Mouse (Mus musculus) heart, postnatal 0 days (tissue): ENCODE results near the gene Ociad1. TPM values are rescaled to one million over a fixed set of nuclear protein-coding genes. Genes with fewer than 3 reads are reported as not detected.

Source experiments
- ATAC-seq: fragments of 200-750 bp; cut with Nextera tagmentation; 2 replicates; pipeline ENCODE4 v1.8.0; 2017; ENCODE audit warnings: low read depth, moderate number of reproducible peaks, moderate library complexity; ENCODE audit not compliant: insufficient read depth
- DNase-seq: peaks from one replicate; pipeline ENCODE4 v3.0.0-alpha.2; 2016; ENCODE audit warnings: low spot score
- H3K27ac ChIP-seq: fragments of 300-500 bp; sonication (generic); 2 replicates; pipeline ENCODE4 v1.5.1; 2014; ENCODE audit warnings: low read depth, mild to moderate bottlenecking
- H3K27me3 ChIP-seq: fragments of 300-500 bp; sonication (generic); 2 replicates; pipeline ENCODE4 v1.6.1; 2014; ENCODE audit warnings: low read length, mixed read lengths; ENCODE audit not compliant: control insufficient read depth, insufficient read depth
- H3K36me3 ChIP-seq: fragments of 300-500 bp; sonication (generic); replicated peaks from 2 replicates; pipeline ENCODE4 v1.6.1; 2014; ENCODE audit warnings: low read length, mixed read lengths; ENCODE audit not compliant: control insufficient read depth, insufficient read depth
- H3K4me1 ChIP-seq: fragments of 300-500 bp; sonication (generic); 2 replicates; pipeline ENCODE4 v1.6.1; 2014; ENCODE audit warnings: antibody characterized with exemption; ENCODE audit not compliant: control insufficient read depth, insufficient read depth
- H3K4me2 ChIP-seq: fragments of 300-500 bp; sonication (generic); 2 replicates; pipeline ENCODE4 v1.6.1; 2014; ENCODE audit warnings: low read depth, mild to moderate bottlenecking, low read length, moderate library complexity
- H3K4me3 ChIP-seq: fragments of 300-500 bp; sonication (generic); 2 replicates; pipeline ENCODE4 v1.5.1; 2014; ENCODE audit warnings: low read depth, low read length
- H3K9ac ChIP-seq: fragments of 300-500 bp; sonication (generic); replicated peaks from 2 replicates; pipeline ENCODE4 v1.6.1; 2014; ENCODE audit warnings: low read depth, low read length, mixed read lengths
- H3K9me3 ChIP-seq: fragments of 300-500 bp; sonication (generic); replicated peaks from 2 replicates; pipeline ENCODE4 v1.6.1; 2016; ENCODE audit warnings: low read length; ENCODE audit not compliant: control insufficient read depth
- CTCF ChIP-seq: IDR thresholded peaks from 2 replicates; pipeline ENCODE4 v1.5.1; 2016; ENCODE audit warnings: antibody characterized with exemption, control low read depth, low read depth
- EP300 ChIP-seq: IDR thresholded peaks from 2 replicates; pipeline ENCODE4 v1.6.1; 2016; ENCODE audit warnings: antibody characterized with exemption, low read depth
- WGBS: fragments of 180-500 bp; shearing (Covaris S2); extraction: QIAGEN DNeasy Blood & Tissue Kit; methylation state at CpG from one replicate; pipeline ENCODE4 v1.1.7; 2014; 5-methylcytosine and 5-hydroxymethylcytosine counted together
- polyA plus RNA-seq: library from polyadenylated mRNA; unstranded; fragments of >200 nt; fragmentation: Nextera tagmentation; extraction: Ambion mirVana; gene quantifications from 2 replicates; pipeline ENCODE4 v1.2.1, GENCODE M21; 2015
- total RNA-seq: library from RNA; depleted of rRNA; stranded (reverse); fragments of >200 nt; gene quantifications from 2 replicates; pipeline ENCODE4 v1.2.3, GENCODE M21; 2014; ENCODE audit warnings: low replicate concordance

The Ociad1 gene
- total and polyA plus RNA-seq, 2 experiments from 2014 or later: 131 to 265 TPM

DNA sequence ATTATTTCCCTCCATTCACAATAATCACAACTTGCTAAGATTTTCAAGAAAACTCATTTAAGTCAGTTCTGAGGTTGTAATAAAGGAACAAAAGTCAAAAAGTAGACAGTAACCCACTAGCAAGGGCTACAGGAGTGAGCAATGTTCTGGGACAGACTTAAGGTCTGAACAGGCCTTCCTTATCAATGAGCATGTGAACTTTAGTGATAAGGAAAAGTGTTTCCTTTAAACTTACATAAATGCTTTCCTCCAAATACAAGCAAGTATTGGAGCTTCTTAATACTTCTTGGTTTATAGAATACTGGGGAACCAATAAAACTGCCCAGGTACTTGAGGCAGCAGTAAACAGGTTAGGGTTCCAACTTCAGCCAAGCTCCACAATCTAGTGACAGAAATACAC is 39.8 kb upstream of the Ociad1 start:
- no peak for ATAC-seq
- H3K36me3 ChIP-seq: no peaks in the 10 kb centered on the region; the same call in 1 of the 2 replicates

DNA sequence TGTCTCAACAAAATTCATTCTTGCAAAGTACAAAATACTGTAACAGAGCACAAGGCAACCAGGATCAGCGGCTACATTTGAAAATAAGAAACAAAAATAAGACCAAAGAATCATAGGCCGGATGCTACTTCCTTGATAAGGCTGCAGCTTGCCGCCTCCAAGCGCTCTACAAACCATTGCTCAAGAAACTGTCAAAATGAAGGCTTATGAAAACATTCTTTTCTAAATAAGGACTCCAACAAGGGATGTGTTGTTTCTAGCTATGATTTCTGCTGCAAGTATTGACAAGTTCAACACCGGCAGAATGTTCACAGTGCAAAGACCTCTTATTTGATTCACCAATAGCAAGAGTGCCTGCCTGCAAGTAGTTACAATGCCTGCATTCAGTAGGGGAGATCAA is 37.9 kb upstream of the Ociad1 start:
- Histone ChIP-seq H3K9ac (peak overlapping the region; percentile 93), H3K4me3 (peak overlapping the region; percentile 98), H3K9me3 (no peaks in the 10 kb centered on the region), H3K4me2 (peak overlapping the region; percentile 81), H3K4me1 (peaks cover 15% of the 10 kb centered on the region), H3K36me3 (no peaks in the 10 kb centered on the region; the same call in 1 of the 2 replicates), H3K27ac (peak overlapping the region; percentile 99), H3K27me3 (no peaks in the 10 kb centered on the region)
- TF ChIP-seq EP300 (no peak), CTCF (no peak)
- WGBS: 19% methylated on average over 5 of the region's 5 CpGs
- ATAC-seq (no peak), DNase-seq (no peak)

More for the DNA sequence above, 39.8 kb upstream of the Ociad1 start:
- Histone ChIP-seq H3K4me2 (0 out of 2 replicates have a peak overlapping the region, but pooled peaks have one; percentile 6), H3K9me3 (no peaks in the 10 kb centered on the region), H3K9ac (no peak overlapping the region), H3K4me3 (no peak overlapping the region), H3K27me3 (no peaks in the 10 kb centered on the region), H3K4me1 (peaks cover 15% of the 10 kb centered on the region), H3K27ac (peak overlapping the region; percentile 40; the same call in 1 of the 2 replicates)
- no peak for TF ChIP-seq EP300
- TF ChIP-seq CTCF: no peak
- DNase-seq: no peak

DNA sequence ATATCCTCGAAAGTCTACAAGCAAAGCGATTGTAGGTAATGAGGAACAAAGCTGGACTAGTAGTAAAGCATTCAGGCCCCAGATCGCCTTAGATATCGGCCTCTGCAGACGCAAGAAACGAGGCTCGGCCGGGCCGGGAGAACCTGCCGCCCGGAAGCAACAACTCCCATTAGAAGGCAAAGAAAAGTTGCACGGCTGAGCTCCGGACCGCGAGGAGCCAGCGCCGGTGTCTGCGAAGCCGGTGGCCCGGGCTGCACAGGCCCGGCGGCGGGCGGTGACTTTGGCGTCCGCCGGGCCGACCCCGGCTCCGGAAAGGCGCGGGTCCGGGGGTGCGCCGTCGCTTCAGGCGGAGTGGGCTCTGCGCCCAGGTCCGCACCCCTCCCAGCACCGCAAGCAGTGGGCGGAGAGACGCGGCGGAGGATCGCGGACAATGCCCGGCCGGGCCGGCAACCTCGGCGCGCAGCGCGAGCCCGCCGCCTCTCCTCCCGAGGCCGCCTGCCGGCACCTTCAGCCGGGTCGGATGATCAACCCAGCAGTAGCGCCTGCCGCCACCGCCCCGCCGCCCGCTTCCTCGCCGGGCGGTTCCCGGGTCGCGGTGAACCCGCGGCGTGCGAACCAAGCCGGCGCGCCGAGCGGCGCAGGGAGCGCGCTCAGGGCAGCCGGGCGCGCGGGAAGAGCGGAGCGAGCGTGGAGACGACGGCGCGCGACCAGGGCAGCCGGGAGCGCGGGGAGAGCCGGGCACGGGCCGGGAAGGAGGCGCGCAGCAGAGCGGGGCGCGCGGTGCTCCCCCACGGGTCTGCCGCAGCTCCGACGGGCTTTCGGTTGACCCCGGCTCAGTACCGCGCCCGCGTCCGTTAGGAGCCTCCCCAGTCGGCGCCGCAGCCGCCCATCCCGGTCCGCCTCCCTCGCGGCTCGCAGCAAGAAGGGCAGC is 37.0 kb upstream of the Ociad1 start:
- Histone ChIP-seq H3K36me3 (no peaks in the 10 kb centered on the region; the same call in 1 of the 2 replicates), H3K9ac (peak overlapping the region; percentile 93), H3K9me3 (no peaks in the 10 kb centered on the region), H3K4me3 (peak overlapping the region; percentile 98), H3K27me3 (no peaks in the 10 kb centered on the region), H3K27ac (peak overlapping the region; percentile 99), H3K4me1 (peaks cover 15% of the 10 kb centered on the region), H3K4me2 (peak overlapping the region; percentile 81)
- peak; percentile 48 for DNase-seq
- peak; percentile 50 for ATAC-seq
- no peak for TF ChIP-seq EP300
- TF ChIP-seq CTCF: no peak
- WGBS: under 1% methylated on average over 80 of the region's 129 CpGs

DNA sequence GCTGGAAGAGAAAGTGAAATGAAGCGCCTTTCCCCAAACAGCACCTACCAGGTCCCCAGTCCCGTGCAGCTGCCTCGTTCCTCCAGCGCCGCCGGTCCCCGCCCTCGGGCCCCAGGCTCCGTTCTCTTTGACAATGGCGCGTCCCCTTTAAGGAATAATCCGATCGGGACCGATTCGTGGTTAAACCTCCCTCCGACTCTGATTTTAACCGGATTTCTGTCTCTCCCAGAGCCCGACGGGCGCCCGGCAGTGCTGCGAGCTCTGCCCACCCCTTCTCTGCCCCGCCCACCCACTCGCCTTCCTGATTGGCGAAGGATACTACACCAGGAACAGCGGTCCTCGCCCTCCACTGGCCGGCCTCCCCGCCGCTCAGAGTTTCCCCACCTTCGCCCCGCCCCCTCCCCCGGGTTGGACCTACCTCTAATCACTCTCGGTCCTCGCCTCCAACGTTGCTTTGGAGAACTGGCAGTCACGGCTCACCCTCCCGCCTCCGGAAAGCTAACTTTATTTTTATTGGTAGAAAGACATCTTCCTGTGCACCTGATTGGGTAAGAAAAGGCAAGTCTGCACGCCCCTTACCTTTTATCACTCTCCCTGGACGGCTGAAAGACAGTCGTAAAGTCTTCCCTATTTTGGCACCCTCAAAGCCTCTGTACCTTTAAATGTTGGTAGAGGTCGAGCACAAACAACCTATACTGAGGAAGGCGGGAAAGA is 36.1 kb upstream of the Ociad1 start, which contains the start of gene Fryl:
Gene Fryl, minus strand, starts transcription at position 268 of the 714 bp plus-strand sequence.
- peak within 1 kb of the TSS; percentile 93 for H3K9ac ChIP-seq
- no peak for TF ChIP-seq CTCF
- 0 out of 2 replicates have a peak, but pooled peaks have one; percentile 45 for TF ChIP-seq EP300
- under 1% methylated on average over 44 of the region's 44 CpGs for WGBS

DNA sequence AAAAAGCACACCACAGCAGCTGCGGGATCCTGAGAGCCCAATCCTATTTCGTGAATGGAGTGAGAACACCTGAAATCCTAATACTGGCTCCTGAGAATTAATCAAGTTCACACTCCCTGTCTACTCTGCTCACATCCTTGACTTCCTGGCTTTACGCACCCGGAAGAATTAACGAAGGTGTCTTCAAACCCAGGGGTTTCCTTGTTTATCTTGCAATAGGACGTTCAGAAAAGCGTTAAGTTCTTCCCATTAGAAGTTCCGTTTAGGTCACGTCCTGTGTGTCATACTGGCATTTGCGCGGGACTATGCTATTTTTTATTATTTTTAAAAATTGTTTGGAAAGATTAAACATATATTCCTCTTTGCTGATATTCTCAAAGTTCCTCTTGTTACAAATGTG is 35.5 kb upstream of the Ociad1 start:
- peak overlapping the region; percentile 78 for H3K4me2 ChIP-seq
- H3K9me3 ChIP-seq: no peaks in the 10 kb centered on the region
- peaks cover 15% of the 10 kb centered on the region for H3K4me1 ChIP-seq
- H3K4me3 ChIP-seq: peak overlapping the region; percentile 51
- DNase-seq (no peak), ATAC-seq (no peak)
- TF ChIP-seq CTCF: no peak
- no peak for TF ChIP-seq EP300
- peak overlapping the region; percentile 46 for H3K9ac ChIP-seq
- no peaks in the 10 kb centered on the region for H3K27me3 ChIP-seq
- H3K36me3 ChIP-seq: no peaks in the 10 kb centered on the region
- H3K27ac ChIP-seq: peak overlapping the region; percentile 73
- 1% methylated on average over 11 of the region's 11 CpGs for WGBS

More for the DNA sequence above, 36.1 kb upstream of the Ociad1 start, which contains the start of gene Fryl:
- Histone ChIP-seq H3K4me1 (peaks cover 15% of the 10 kb centered on the region), H3K4me3 (peak within 1 kb of the TSS; percentile 98), H3K9me3 (no peaks in the 10 kb centered on the region), H3K4me2 (peak within 1 kb of the TSS; percentile 81), H3K27me3 (no peaks in the 10 kb centered on the region), H3K36me3 (no peaks in the 10 kb centered on the region; the same call in 1 of the 2 replicates), H3K27ac (peak within 1 kb of the TSS; percentile 99)
- ATAC-seq (peak; percentile 98), DNase-seq (peak; percentile 99)
